Mouse (Mus musculus): ENCODE results near the gene Mki67. TPM values are rescaled to one million over a fixed set of nuclear protein-coding genes. Genes with fewer than 3 reads are reported as not detected.

Mki67 gene
- total and polyA plus RNA-seq, 3 experiments = 88.6 to 401 (median 271) TPM

GRCm38 (mm10) chr7:135651831-135652511, 64.2 kb downstream of the Mki67 start:
- Histone ChIP-seq H3K27ac (ENCODE audit: control insufficient read depth, low read depth, low read length) (no peak overlapping the region), H3K9me3 (replicated peaks; ENCODE audit: insufficient read depth, low read length) (no peaks in the 10 kb centered on the region), H3K4me3 (ENCODE audit: control insufficient read depth in 1 of 2, insufficient read depth in 1 of 2, low read depth in 2 of 2, low read length in 2 of 2) (no peak overlapping the region), H3K9ac (ENCODE audit: control insufficient read depth, low read depth, low read length, poor library complexity, severe bottlenecking) (no peak overlapping the region), H3K4me1 (ENCODE audit: control insufficient read depth in 1 of 2, insufficient read depth in 2 of 2, low read length in 2 of 2) (0 out of 4 replicates have a peak, but pooled peaks cover 0 to 4% of the 10 kb centered on the region in 2 experiments), H3K79me2 (ENCODE audit: control insufficient read depth, insufficient read depth, low read length, poor library complexity) (no peaks in the 10 kb centered on the region), H3K27me3 (ENCODE audit: control insufficient read depth in 1 of 2, insufficient read depth in 2 of 2, low read length in 2 of 2) (no peaks in the 10 kb centered on the region), H3K36me3 (ENCODE audit: control insufficient read depth in 1 of 2, insufficient read depth in 2 of 2, low read length in 2 of 2) (no peaks in the 10 kb centered on the region; a peak in 1 of 4 replicates)
- no peak for DNase-seq (ENCODE audit: low read depth, low spot score)
- TF ChIP-seq ELF1 (IDR thresholded peaks at IDR 0.05; ENCODE audit: low read depth, low read length) = no peak
- TF ChIP-seq CHD1 (IDR thresholded peaks at IDR 0.05; ENCODE audit: low read depth, low read length) = no peak
- no peak for TF ChIP-seq RAD21 (IDR thresholded peaks at IDR 0.05; ENCODE audit: low read depth, low read length)
- TF ChIP-seq BHLHE40 (IDR thresholded peaks at IDR 0.05; ENCODE audit: borderline replicate concordance, low read depth, low read length) = no peak
- TF ChIP-seq GABPA (IDR thresholded peaks at IDR 0.05; ENCODE audit: low read depth, low read length) = no peak
- no peak for TF ChIP-seq TCF12 (IDR thresholded peaks at IDR 0.05; ENCODE audit: low read depth, low read length)
- TF ChIP-seq SMC3 (IDR thresholded peaks at IDR 0.05; ENCODE audit: low read depth, low read length) = no peak
- no peak for TF ChIP-seq TAL1 (IDR thresholded peaks at IDR 0.05; ENCODE audit: low read length)

DNA sequence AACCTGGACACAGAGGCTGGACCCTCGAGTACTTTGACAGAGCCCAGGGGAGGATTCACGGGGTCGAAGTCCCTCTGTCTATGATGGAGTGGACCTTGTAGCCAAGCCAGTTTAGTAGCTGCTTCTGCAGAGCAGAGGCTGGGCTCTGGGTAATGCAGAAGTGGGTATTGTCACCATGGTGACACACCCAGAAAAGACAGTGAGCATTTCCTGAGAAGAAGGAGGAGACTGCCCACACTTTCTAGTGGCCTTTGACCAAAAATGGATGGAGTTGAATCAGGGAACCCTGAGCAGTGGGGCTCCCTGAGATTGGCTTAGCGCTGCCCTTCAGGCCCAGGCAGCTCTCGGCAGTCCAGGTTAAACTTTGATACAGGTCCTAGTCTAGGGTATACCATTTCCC, 66.1 kb downstream of the Mki67 start:
- Histone ChIP-seq H3K9me3 (replicated peaks; ENCODE audit: insufficient read depth, low read length) (no peaks in the 10 kb centered on the region), H3K4me3 (ENCODE audit: control insufficient read depth in 1 of 2, insufficient read depth in 1 of 2, low read depth in 2 of 2, low read length in 2 of 2) (no peak overlapping the region), H3K4me1 (ENCODE audit: control insufficient read depth in 1 of 2, insufficient read depth in 2 of 2, low read length in 2 of 2) (0 out of 4 replicates have a peak, but pooled peaks cover 0 to 4% of the 10 kb centered on the region in 2 experiments), H3K27ac (ENCODE audit: control insufficient read depth, low read depth, low read length) (no peak overlapping the region), H3K36me3 (ENCODE audit: control insufficient read depth in 1 of 2, insufficient read depth in 2 of 2, low read length in 2 of 2) (no peaks in the 10 kb centered on the region; a peak in 1 of 4 replicates), H3K27me3 (ENCODE audit: control insufficient read depth in 1 of 2, insufficient read depth in 2 of 2, low read length in 2 of 2) (no peaks in the 10 kb centered on the region), H3K79me2 (ENCODE audit: control insufficient read depth, insufficient read depth, low read length, poor library complexity) (no peaks in the 10 kb centered on the region), H3K9ac (ENCODE audit: control insufficient read depth, low read depth, low read length, poor library complexity, severe bottlenecking) (no peak overlapping the region)
- DNase-seq (ENCODE audit: low read depth, low spot score) = no peak
- TF ChIP-seq MAFK (IDR thresholded peaks at IDR 0.05; ENCODE audit: borderline replicate concordance, low read depth, low read length) (no peak), ZKSCAN1 (IDR thresholded peaks at IDR 0.05; ENCODE audit: low read depth, low read length) (no peak), CHD2 (IDR thresholded peaks at IDR 0.05; ENCODE audit: low read length) (no peak), ZC3H11A (IDR thresholded peaks at IDR 0.05; ENCODE audit: low read depth, low read length) (no peak)

DNA sequence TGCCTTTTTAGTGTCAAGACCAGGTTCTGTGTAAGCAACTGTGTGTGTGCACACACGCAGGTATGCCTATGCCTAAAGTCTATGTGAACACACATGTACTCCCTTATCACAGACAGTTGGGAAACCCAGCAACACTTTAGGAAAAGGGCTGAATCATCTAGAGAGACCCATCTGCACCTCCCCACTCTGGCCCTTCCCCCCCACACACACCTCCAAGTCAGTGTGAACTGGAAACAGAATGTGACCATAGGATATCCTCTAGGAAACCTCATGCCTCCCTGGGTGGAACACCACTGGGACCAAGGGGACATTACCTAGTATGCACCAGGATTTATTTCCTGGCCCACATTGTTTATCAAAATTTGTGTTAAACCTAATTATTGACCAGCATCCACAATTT, 66.9 kb downstream of the Mki67 start:
- H3K27ac ChIP-seq (ENCODE audit: control insufficient read depth, low read depth, low read length) = no peak overlapping the region
- H3K79me2 ChIP-seq (ENCODE audit: control insufficient read depth, insufficient read depth, low read length, poor library complexity) = no peaks in the 10 kb centered on the region
- no peak overlapping the region for H3K9ac ChIP-seq (ENCODE audit: control insufficient read depth, low read depth, low read length, poor library complexity, severe bottlenecking)
- H3K36me3 ChIP-seq (ENCODE audit: control insufficient read depth in 1 of 2, insufficient read depth in 2 of 2, low read length in 2 of 2) = no peaks in the 10 kb centered on the region; a peak in 1 of 4 replicates
- H3K27me3 ChIP-seq (ENCODE audit: control insufficient read depth in 1 of 2, insufficient read depth in 2 of 2, low read length in 2 of 2) = no peaks in the 10 kb centered on the region
- no peak overlapping the region for H3K4me3 ChIP-seq (ENCODE audit: control insufficient read depth in 1 of 2, insufficient read depth in 1 of 2, low read depth in 2 of 2, low read length in 2 of 2)
- TF ChIP-seq TCF12 (IDR thresholded peaks at IDR 0.05; ENCODE audit: low read depth, low read length) = no peak
- TF ChIP-seq RCOR1 (IDR thresholded peaks at IDR 0.05; ENCODE audit: low read depth, low read length) = no peak
- no peak for TF ChIP-seq UBTF (IDR thresholded peaks at IDR 0.05; ENCODE audit: borderline replicate concordance, insufficient read depth, low read depth, low read length)
- no peak for TF ChIP-seq MAFK (IDR thresholded peaks at IDR 0.05; ENCODE audit: borderline replicate concordance, low read depth, low read length)
- no peak for TF ChIP-seq BHLHE40 (IDR thresholded peaks at IDR 0.05; ENCODE audit: borderline replicate concordance, low read depth, low read length)
- TF ChIP-seq NELFE (IDR thresholded peaks at IDR 0.05; ENCODE audit: low read depth, low read length) = no peak
- TF ChIP-seq EP300 (IDR thresholded peaks at IDR 0.05; ENCODE audit: low read depth in 1 of 2, low read length in 2 of 2) = no peak
- no peak for TF ChIP-seq POLR2A (IDR thresholded peaks at IDR 0.05; ENCODE audit: control insufficient read depth in 1 of 2, insufficient read depth in 1 of 2, low read depth in 1 of 2, low read length in 2 of 2, poor library complexity in 1 of 2)
- no peak for TF ChIP-seq CTCF (IDR thresholded peaks at IDR 0.05 in 2 of 3, conservative IDR thresholded peaks at IDR 0.05 in 1 of 3; ENCODE audit: control insufficient read depth in 1 of 3, insufficient read depth in 1 of 3, low read depth in 2 of 3, low read length in 3 of 3, poor library complexity in 1 of 3, severe bottlenecking in 1 of 3)
- no peak for TF ChIP-seq MXI1 (IDR thresholded peaks at IDR 0.05; ENCODE audit: low read depth, low read length)
- H3K9me3 ChIP-seq (replicated peaks; ENCODE audit: insufficient read depth, low read length) = no peaks in the 10 kb centered on the region
- DNase-seq (ENCODE audit: low read depth, low spot score) = no peak
- no peaks in the 10 kb centered on the region for H3K4me1 ChIP-seq (ENCODE audit: control insufficient read depth in 1 of 2, insufficient read depth in 2 of 2, low read length in 2 of 2)

All from MEL (cell line).